Mouse (Mus musculus): ENCODE measurements around the gene Gm10061. TPM values are rescaled to one million over a fixed set of nuclear protein-coding genes. Genes with fewer than 3 reads are reported as not detected.
"Not testable (repeated sequence)": the region's sequence is repeated elsewhere in the genome, so short reads cannot be mapped to it uniquely, and the experiment has no call there.

Gm10061 gene
- not detected in 2 replicates for polyA plus RNA-seq (2015; fragmentation: Nextera tagmentation; extraction: Ambion mirVana)

DNA sequence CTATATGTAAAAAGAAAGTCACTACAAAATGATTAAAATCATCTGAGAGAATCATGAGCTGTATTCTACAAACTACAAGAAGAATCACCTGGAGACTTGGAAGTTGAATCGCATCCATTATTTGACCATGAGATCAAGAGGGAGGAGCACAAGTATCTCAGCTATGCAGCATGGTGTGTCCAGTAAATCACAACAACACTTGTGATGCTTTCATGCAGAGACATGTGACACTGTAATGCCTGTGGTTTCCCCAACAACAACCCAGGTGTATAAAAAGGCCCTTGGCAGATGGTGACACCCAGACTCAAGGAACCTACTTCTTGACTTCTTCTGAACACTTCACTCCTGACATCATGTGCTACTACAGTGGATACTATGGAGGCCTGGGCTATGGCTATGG is at the start of gene Gm10061:
TSS of gene Gm10061 (plus strand) at position 301 of the 400 bp plus-strand sequence.
- no peak for ATAC-seq (ENCODE audit: low read depth)
- Histone ChIP-seq H3K4me3 (ENCODE audit: low read depth, low read length) (no peak within 1 kb of the TSS), H3K9me3 (replicated peaks; ENCODE audit: control insufficient read depth, low read length) (no peaks in the 10 kb centered on the region), H3K27ac (ENCODE audit: low read length) (no peak within 1 kb of the TSS), H3K9ac (ENCODE audit: low read depth, low read length) (no peak within 1 kb of the TSS), H3K4me2 (ENCODE audit: low read depth, low read length) (no peak within 1 kb of the TSS), H3K27me3 (ENCODE audit: control insufficient read depth, insufficient read depth, low read depth, low read length) (no peaks in the 10 kb centered on the region), H3K36me3 (ENCODE audit: control insufficient read depth, insufficient read depth) (no peaks in the 10 kb centered on the region), H3K4me1 (ENCODE audit: control insufficient read depth, low read depth, low read length) (no peaks in the 10 kb centered on the region)
- 78% methylated on average over 1 of the region's 1 CpGs for WGBS (ENCODE audit: insufficient replicate concordance)

DNA sequence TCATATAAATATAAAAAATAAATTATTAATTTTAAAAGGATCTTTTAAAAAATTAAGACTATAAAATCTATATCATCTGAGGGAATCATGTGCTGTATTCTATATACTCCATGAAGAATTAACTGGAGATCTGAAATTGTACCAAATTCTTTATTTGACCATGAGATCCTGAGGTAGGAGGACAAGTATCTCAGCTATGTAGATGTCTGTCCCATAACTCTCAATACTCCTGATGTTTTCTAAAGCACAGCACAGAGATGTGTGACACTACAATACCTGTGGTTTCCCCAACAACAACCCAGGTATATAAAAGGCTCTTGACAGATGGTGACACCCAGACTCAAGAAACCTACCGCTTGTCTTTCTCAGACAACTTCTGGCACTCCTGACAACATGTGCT is 10.3 kb upstream of the Gm10061 start, which contains the start of gene Gm6358:
TSS of gene Gm6358 (plus strand) at position 301 of the 400 bp plus-strand sequence.
- Histone ChIP-seq H3K27me3 (ENCODE audit: control insufficient read depth, insufficient read depth, low read depth, low read length) (no peaks in the 10 kb centered on the region), H3K9ac (ENCODE audit: low read depth, low read length) (no peak within 1 kb of the TSS), H3K27ac (ENCODE audit: low read length) (no peak within 1 kb of the TSS), H3K4me2 (ENCODE audit: low read depth, low read length) (no peak within 1 kb of the TSS), H3K4me3 (ENCODE audit: low read depth, low read length) (no peak within 1 kb of the TSS), H3K36me3 (ENCODE audit: control insufficient read depth, insufficient read depth) (no peaks in the 10 kb centered on the region), H3K4me1 (ENCODE audit: control insufficient read depth, low read depth, low read length) (no peaks in the 10 kb centered on the region), H3K9me3 (replicated peaks; ENCODE audit: control insufficient read depth, low read length) (no peaks in the 10 kb centered on the region)
- ATAC-seq (ENCODE audit: low read depth) = no peak
- 78% methylated on average over 1 of the region's 1 CpGs for WGBS (ENCODE audit: insufficient replicate concordance)

DNA sequence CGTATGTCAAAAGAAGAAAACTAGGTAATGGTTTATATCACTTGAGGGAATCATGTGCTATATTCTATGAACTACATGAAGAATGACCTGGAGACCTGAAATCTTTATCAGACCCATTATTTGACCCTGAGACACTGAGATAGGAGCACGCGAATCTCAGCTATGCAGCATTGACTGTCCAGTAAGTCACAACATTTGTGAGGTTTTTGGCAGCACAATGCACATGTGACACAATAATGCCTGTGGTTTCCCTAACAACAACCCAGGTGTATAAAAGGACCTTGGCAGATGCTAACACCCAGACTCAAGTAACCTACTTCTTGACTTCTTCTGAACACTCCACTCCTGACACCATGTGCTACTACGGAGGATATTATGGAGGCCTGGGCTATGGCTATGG is 6.8 kb downstream of the Gm10061 start, which contains the start of gene Gm9789:
TSS of gene Gm9789 (plus strand) at position 301 of the 400 bp plus-strand sequence.
- Histone ChIP-seq H3K4me2 (ENCODE audit: low read depth, low read length) (no peak within 1 kb of the TSS), H3K36me3 (ENCODE audit: control insufficient read depth, insufficient read depth) (no peaks in the 10 kb centered on the region), H3K9ac (ENCODE audit: low read depth, low read length) (no peak within 1 kb of the TSS), H3K27ac (ENCODE audit: low read length) (no peak within 1 kb of the TSS), H3K27me3 (ENCODE audit: control insufficient read depth, insufficient read depth, low read depth, low read length) (no peaks in the 10 kb centered on the region), H3K9me3 (replicated peaks; ENCODE audit: control insufficient read depth, low read length) (no peaks in the 10 kb centered on the region), H3K4me3 (ENCODE audit: low read depth, low read length) (no peak within 1 kb of the TSS), H3K4me1 (ENCODE audit: control insufficient read depth, low read depth, low read length) (no peaks in the 10 kb centered on the region)
- no peak for ATAC-seq (ENCODE audit: low read depth)
- 69% methylated on average over 4 of the region's 4 CpGs for WGBS (ENCODE audit: insufficient replicate concordance)

DNA sequence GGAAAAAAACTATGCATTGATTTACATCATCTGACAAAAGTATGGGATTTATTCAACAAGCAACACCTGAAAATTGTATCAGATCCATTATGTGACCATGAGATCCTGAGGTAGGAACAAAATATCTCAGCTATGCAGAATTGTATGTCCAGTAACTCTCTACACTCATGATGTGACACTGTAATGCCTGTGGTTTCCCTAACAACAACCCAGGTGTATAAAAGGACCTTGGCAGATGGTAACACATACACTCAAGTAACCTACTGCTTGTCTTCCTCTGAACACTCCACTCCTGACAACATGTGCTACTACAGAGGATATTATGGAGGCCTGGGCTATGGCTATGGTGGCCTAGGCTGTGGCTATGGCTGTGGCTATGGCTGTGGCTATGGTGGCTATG is 18.3 kb downstream of the Gm10061 start, which contains the start of gene Gm7735:
TSS of gene Gm7735 (plus strand) at position 301 of the 400 bp plus-strand sequence.
- H3K36me3 ChIP-seq (ENCODE audit: control insufficient read depth, insufficient read depth); H3K4me1 ChIP-seq (ENCODE audit: control insufficient read depth, low read depth, low read length); H3K27ac ChIP-seq (ENCODE audit: low read length); H3K9ac ChIP-seq (ENCODE audit: low read depth, low read length); ATAC-seq (ENCODE audit: low read depth); H3K9me3 ChIP-seq (replicated peaks; ENCODE audit: control insufficient read depth, low read length); H3K4me2 ChIP-seq (ENCODE audit: low read depth, low read length); H3K4me3 ChIP-seq (ENCODE audit: low read depth, low read length); H3K27me3 ChIP-seq (ENCODE audit: control insufficient read depth, insufficient read depth, low read depth, low read length): not testable (repeated sequence)

DNA sequence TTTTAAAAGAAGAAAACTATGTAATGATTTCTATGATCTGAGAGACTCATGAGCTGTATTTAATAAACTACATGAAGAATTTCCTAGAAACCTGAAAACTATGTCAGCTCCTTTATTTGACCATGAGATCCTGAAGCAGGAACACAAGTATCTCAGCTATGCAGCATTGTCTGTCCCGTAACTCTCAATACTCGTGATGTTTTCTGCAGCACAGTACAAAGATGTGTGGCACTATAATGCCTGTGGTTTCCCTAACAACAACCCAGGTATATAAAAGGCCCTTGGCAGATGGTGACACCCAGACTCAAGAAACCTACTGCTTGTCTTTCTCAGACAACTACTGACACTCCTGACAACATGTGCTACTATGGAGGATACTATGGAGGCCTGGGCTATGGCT is 23.5 kb downstream of the Gm10061 start, which contains the start of gene 1110057P08Rik:
TSS of gene 1110057P08Rik (plus strand) at position 301 of the 400 bp plus-strand sequence.
- Histone ChIP-seq H3K4me3 (ENCODE audit: low read depth, low read length) (no peak within 1 kb of the TSS), H3K9me3 (replicated peaks; ENCODE audit: control insufficient read depth, low read length) (no peaks in the 10 kb centered on the region), H3K36me3 (ENCODE audit: control insufficient read depth, insufficient read depth) (no peaks in the 10 kb centered on the region), H3K4me1 (ENCODE audit: control insufficient read depth, low read depth, low read length) (no peaks in the 10 kb centered on the region), H3K27ac (ENCODE audit: low read length) (no peak within 1 kb of the TSS), H3K4me2 (ENCODE audit: low read depth, low read length) (no peak within 1 kb of the TSS), H3K27me3 (ENCODE audit: control insufficient read depth, insufficient read depth, low read depth, low read length) (no peaks in the 10 kb centered on the region), H3K9ac (ENCODE audit: low read depth, low read length) (no peak within 1 kb of the TSS)
- no peak for ATAC-seq (ENCODE audit: low read depth)
- WGBS (ENCODE audit: insufficient replicate concordance) = 52% methylated on average over 2 of the region's 2 CpGs

DNA sequence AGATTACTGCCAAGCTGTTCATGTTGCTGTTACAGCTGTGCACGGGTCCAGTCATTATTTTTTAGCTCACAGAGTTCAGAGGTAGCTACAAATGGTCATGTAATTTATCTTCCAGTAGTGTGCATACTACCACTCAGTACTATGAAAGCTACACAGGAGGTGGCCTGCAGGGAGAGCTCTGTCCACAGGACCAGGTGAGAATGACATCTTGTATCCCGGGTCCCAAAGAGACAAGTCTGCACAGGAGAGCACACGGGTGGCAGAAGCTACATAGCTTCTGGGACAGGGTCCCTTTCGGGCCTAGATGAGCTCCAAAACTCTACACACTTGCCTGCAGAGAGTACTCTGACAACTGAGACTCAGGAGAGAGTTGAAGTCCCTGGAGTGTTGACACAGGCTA is 37.7 kb downstream of the Gm10061 start:
- no peak for ATAC-seq (ENCODE audit: low read depth)
- H3K4me1 ChIP-seq (ENCODE audit: control insufficient read depth, low read depth, low read length) = no peaks in the 10 kb centered on the region
- 57% methylated on average over 4 of the region's 4 CpGs for WGBS (ENCODE audit: insufficient replicate concordance)

More for the DNA sequence above, 37.7 kb downstream of the Gm10061 start:
- H3K9me3 ChIP-seq (replicated peaks; ENCODE audit: control insufficient read depth, low read length) = no peaks in the 10 kb centered on the region
- H3K27me3 ChIP-seq (ENCODE audit: control insufficient read depth, insufficient read depth, low read depth, low read length) = no peaks in the 10 kb centered on the region
- no peak overlapping the region for H3K4me2 ChIP-seq (ENCODE audit: low read depth, low read length)
- H3K9ac ChIP-seq (ENCODE audit: low read depth, low read length) = no peak overlapping the region
- no peak overlapping the region for H3K27ac ChIP-seq (ENCODE audit: low read length)
- no peaks in the 10 kb centered on the region for H3K36me3 ChIP-seq (ENCODE audit: control insufficient read depth, insufficient read depth)
- H3K4me3 ChIP-seq (ENCODE audit: low read depth, low read length) = no peak overlapping the region

Other genes starting within 250 kb of the Gm10061 start
- gene Krtap19-9b, start 218.8 kb upstream of the Gm10061 start, polyA plus RNA-seq (2015; fragmentation: Nextera tagmentation; extraction: Ambion mirVana) = not detected in 2 replicates
- not detected in 2 replicates for gene Krtap16-3, start 188.2 kb upstream of the Gm10061 start, polyA plus RNA-seq (2015; fragmentation: Nextera tagmentation; extraction: Ambion mirVana)
- not detected in 2 replicates for gene Krtap22-2, start 140.3 kb upstream of the Gm10061 start, polyA plus RNA-seq (2015; fragmentation: Nextera tagmentation; extraction: Ambion mirVana)
- gene Gm10229, start 135.8 kb upstream of the Gm10061 start, polyA plus RNA-seq (2015; fragmentation: Nextera tagmentation; extraction: Ambion mirVana) = not detected in 2 replicates
- gene Krtap6-1, start 119.4 kb upstream of the Gm10061 start, polyA plus RNA-seq (2015; fragmentation: Nextera tagmentation; extraction: Ambion mirVana) = not detected in 2 replicates
- not detected in 2 replicates for gene Gm10228, start 109.6 kb upstream of the Gm10061 start, polyA plus RNA-seq (2015; fragmentation: Nextera tagmentation; extraction: Ambion mirVana)
- not detected in 2 replicates for gene Krtap6-5, start 103.2 kb upstream of the Gm10061 start, polyA plus RNA-seq (2015; fragmentation: Nextera tagmentation; extraction: Ambion mirVana)
- not detected in 2 replicates for gene 1110025L11Rik, start 87.1 kb upstream of the Gm10061 start, polyA plus RNA-seq (2015; fragmentation: Nextera tagmentation; extraction: Ambion mirVana)
- gene Krtap6-3, start 67.1 kb upstream of the Gm10061 start, polyA plus RNA-seq (2015; fragmentation: Nextera tagmentation; extraction: Ambion mirVana) = not detected in 2 replicates
- not detected in 2 replicates for gene Gm6358, start 10.2 kb upstream of the Gm10061 start, polyA plus RNA-seq (2015; fragmentation: Nextera tagmentation; extraction: Ambion mirVana)
- gene Gm9789, start 6.9 kb downstream of the Gm10061 start, polyA plus RNA-seq (2015; fragmentation: Nextera tagmentation; extraction: Ambion mirVana) = not detected in 2 replicates
- gene Gm7735, start 18.4 kb downstream of the Gm10061 start, polyA plus RNA-seq (2015; fragmentation: Nextera tagmentation; extraction: Ambion mirVana) = not detected in 2 replicates
- gene 1110057P08Rik, start 23.6 kb downstream of the Gm10061 start, polyA plus RNA-seq (2015; fragmentation: Nextera tagmentation; extraction: Ambion mirVana) = not detected in 2 replicates
- gene Krtap20-2, start 54.8 kb downstream of the Gm10061 start, polyA plus RNA-seq (2015; fragmentation: Nextera tagmentation; extraction: Ambion mirVana) = not detected in 2 replicates